Mouse (Mus musculus) Patski (cell line): ENCODE data around the gene Tmem200b. TPM values are rescaled to one million over a fixed set of nuclear protein-coding genes. Genes with fewer than 3 reads are reported as not detected.
A peak's percentile ranks its signal among the peaks of the same experiment; 100 is the strongest.

ENCODE experiments used
- ATAC-seq: fragments of 100-300 bp; one replicate; pipeline ENCODE4 v1.8.0; 2021
- CTCF ChIA-PET: fragments of 350-600 bp; sonication (Branson Sonifier 250); formaldehyde crosslinking; loops from one replicate; lab custom pipeline; 2022; ENCODE audit warnings: inconsistent platforms; lab: Charles Lee
- POLR2A ChIA-PET: fragments of 350-600 bp; sonication (Branson Sonifier 250); formaldehyde crosslinking; loops from one replicate; lab custom pipeline; 2022; ENCODE audit warnings: antibody characterized with exemption, inconsistent platforms; lab: Charles Lee
- DNase-seq: peaks from one replicate; pipeline ENCODE4 v3.0.0-alpha.2; 2011; ENCODE audit warnings: low read depth, low spot score
- H3K27me3 ChIP-seq: fragments of 371-371 bp; one replicate; pipeline ENCODE4 v1.5.1; 2021
- CTCF ChIP-seq: fragments of 100-300 bp; IDR thresholded peaks from one replicate; pipeline ENCODE4 v1.5.1; 2021
- in situ Hi-C: fragments of 300-500 bp; cut with MboI; formaldehyde crosslinking; loops from 3 replicates; pipeline ENCODE4 v1.11.1; 2018; ENCODE audit warnings: low pct_unique_long_range_greater_than_20kb, mixed read lengths
- polyA plus RNA-seq: library from polyadenylated mRNA; unstranded; gene quantifications from one replicate; pipeline ENCODE4 v1.2.3, GENCODE M21; 2021

Gene Tmem200b
- not detected for polyA plus RNA-seq

- POLR2A ChIA-PET: no interaction called here
- DNase-seq (no peak), ATAC-seq (no peak)
- H3K27me3 ChIP-seq: no peaks in the 10 kb centered on the region
- CTCF ChIA-PET: no interaction called here
- TF ChIP-seq CTCF: no peak
- in situ Hi-C loops: no loop called here
Observed at GRCm38 (mm10) chr4:131921461-131922346, at the start of gene Tmem200b. Gene Tmem200b, plus strand, starts transcription at chr4:131921771.

- no peak for ATAC-seq
- CTCF ChIA-PET: no interaction called here
- H3K27me3 ChIP-seq: no peaks in the 10 kb centered on the region
- TF ChIP-seq CTCF: no peak
- POLR2A ChIA-PET: interaction anchor here (0.5 kb wide), 1 partner anchor 209 kb away, joined by 3 read pairs; no protein-coding TSS in a partner anchor
- in situ Hi-C loops: no loop called here
- no peak for DNase-seq
Observed at GRCm38 (mm10) chr4:131872672-131873292, 48.8 kb upstream of the Tmem200b start.

GRCm38 (mm10) chr4:131873293-131874168 lies 48.0 kb upstream of the Tmem200b start, which contains the start of gene Srsf4:
Gene Srsf4, plus strand, starts transcription at chr4:131873617.
- ChIA-PET CTCF (no interaction called here), POLR2A (no interaction called here)
- TF ChIP-seq CTCF: no peak
- no peaks in the 10 kb centered on the region for H3K27me3 ChIP-seq
- peak; percentile 42 for DNase-seq
- peak; percentile 82 for ATAC-seq
- in situ Hi-C loops: no loop called here

GRCm38 (mm10) chr4:131874169-131874536 lies 47.4 kb upstream of the Tmem200b start:
- ATAC-seq: no peak
- CTCF ChIA-PET: no interaction called here
- in situ Hi-C loops: no loop called here
- no peaks in the 10 kb centered on the region for H3K27me3 ChIP-seq
- no peak for TF ChIP-seq CTCF
- POLR2A ChIA-PET: no interaction called here
- DNase-seq: no peak

GRCm38 (mm10) chr4:131874567-131874966 lies 47.0 kb upstream of the Tmem200b start:
- POLR2A ChIA-PET: no interaction called here
- TF ChIP-seq CTCF: no peak
- CTCF ChIA-PET: no interaction called here
- DNase-seq (no peak), ATAC-seq (no peak)
- H3K27me3 ChIP-seq: no peaks in the 10 kb centered on the region
- in situ Hi-C loops: no loop called here

- ChIA-PET POLR2A (no interaction called here), CTCF (no interaction called here)
- DNase-seq (no peak), ATAC-seq (no peak)
- in situ Hi-C loops: no loop called here
- no peaks in the 10 kb centered on the region for H3K27me3 ChIP-seq
- TF ChIP-seq CTCF: no peak
Observed at GRCm38 (mm10) chr4:131875242-131875641, 46.3 kb upstream of the Tmem200b start.

GRCm38 (mm10) chr4:131876836-131877235 lies 44.7 kb upstream of the Tmem200b start:
- ATAC-seq (no peak), DNase-seq (no peak)
- in situ Hi-C loops: no loop called here
- ChIA-PET CTCF (no interaction called here), POLR2A (interaction anchor here (0.6 kb wide), 1 partner anchor 21 kb away, joined by 8 read pairs; no protein-coding TSS in a partner anchor)
- TF ChIP-seq CTCF: no peak
- H3K27me3 ChIP-seq: no peaks in the 10 kb centered on the region

GRCm38 (mm10) chr4:131879692-131880091 lies 41.9 kb upstream of the Tmem200b start:
- no peaks in the 10 kb centered on the region for H3K27me3 ChIP-seq
- no peak for TF ChIP-seq CTCF
- no peak for ATAC-seq
- in situ Hi-C loops: no loop called here
- POLR2A ChIA-PET: interaction anchor here (0.8 kb wide), 1 partner anchor 14 kb away, joined by 3 read pairs; no protein-coding TSS in a partner anchor
- CTCF ChIA-PET: no interaction called here
- no peak for DNase-seq

- ChIA-PET CTCF (interaction anchor here (1.2 to 1.3 kb wide), 2 partner anchors 16 to 49 kb away, joined by 3 read pairs; no protein-coding TSS in a partner anchor), POLR2A (interaction anchor here (0.6 to 1.2 kb wide), 2 partner anchors 9 to 11 kb away, joined by 3 to 5 read pairs; no protein-coding TSS in a partner anchor)
- no peak for TF ChIP-seq CTCF
- H3K27me3 ChIP-seq: no peaks in the 10 kb centered on the region
- ATAC-seq: no peak
- DNase-seq: no peak
- in situ Hi-C loops: no loop called here
Observed at GRCm38 (mm10) chr4:131881306-131881705, 40.3 kb upstream of the Tmem200b start.

GRCm38 (mm10) chr4:131883571-131883970 lies 38.0 kb upstream of the Tmem200b start:
- ATAC-seq (no peak), DNase-seq (no peak)
- in situ Hi-C loops: no loop called here
- no peaks in the 10 kb centered on the region for H3K27me3 ChIP-seq
- TF ChIP-seq CTCF: no peak
- CTCF ChIA-PET: interaction anchor here (1.2 kb wide), 1 partner anchor 173 kb away, joined by 3 read pairs; no protein-coding TSS in a partner anchor
- POLR2A ChIA-PET: no interaction called here
